Mouse (Mus musculus) lung, adult 2 months (tissue): ENCODE data around the gene Atp13a3.

Experiments
- CTCF ChIP-seq: fragments of 200-500 bp; IDR thresholded peaks from 2 replicates; pipeline ENCODE4 v1.5.1; 2011; ENCODE audit warnings: mild to moderate bottlenecking, low read length, control low read depth; ENCODE audit not compliant: insufficient read depth
- POLR2A ChIP-seq: fragments of 200-500 bp; IDR thresholded peaks from 2 replicates; pipeline ENCODE4 v1.6.1; 2011; ENCODE audit warnings: low read depth, mild to moderate bottlenecking, control low read depth, low read length, borderline replicate concordance; ENCODE audit errors: extremely low read depth

DNA sequence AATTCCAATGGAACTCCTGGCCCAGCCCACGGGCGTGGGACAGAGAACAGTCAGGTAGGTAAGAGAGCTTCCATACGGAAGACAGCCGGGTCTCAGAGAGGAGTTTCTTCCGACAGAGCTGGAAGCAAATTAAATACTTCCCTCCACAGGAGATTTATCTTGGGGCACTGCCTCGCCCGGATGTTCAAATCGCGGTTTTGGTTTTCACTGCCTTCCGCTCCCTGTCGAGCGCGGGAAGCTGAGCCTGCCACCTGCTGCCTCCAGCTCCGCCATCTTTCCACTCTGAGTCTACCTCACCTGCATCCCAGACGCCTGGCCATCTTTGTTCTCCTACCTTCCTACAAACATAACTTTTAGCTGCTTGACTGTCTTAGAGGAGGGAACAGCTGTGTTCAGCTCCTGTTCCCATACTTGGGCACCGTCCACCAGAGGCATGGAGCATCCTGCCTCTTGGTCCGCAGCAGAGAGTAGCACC lies 16.5 kb downstream of the Atp13a3 start:
- TF ChIP-seq CTCF (no peak), POLR2A (peak; percentile 44; the same call in 1 of the 2 replicates)
